Mouse (Mus musculus): ENCODE data around the gene Cep135.

The Cep135 gene

DNA sequence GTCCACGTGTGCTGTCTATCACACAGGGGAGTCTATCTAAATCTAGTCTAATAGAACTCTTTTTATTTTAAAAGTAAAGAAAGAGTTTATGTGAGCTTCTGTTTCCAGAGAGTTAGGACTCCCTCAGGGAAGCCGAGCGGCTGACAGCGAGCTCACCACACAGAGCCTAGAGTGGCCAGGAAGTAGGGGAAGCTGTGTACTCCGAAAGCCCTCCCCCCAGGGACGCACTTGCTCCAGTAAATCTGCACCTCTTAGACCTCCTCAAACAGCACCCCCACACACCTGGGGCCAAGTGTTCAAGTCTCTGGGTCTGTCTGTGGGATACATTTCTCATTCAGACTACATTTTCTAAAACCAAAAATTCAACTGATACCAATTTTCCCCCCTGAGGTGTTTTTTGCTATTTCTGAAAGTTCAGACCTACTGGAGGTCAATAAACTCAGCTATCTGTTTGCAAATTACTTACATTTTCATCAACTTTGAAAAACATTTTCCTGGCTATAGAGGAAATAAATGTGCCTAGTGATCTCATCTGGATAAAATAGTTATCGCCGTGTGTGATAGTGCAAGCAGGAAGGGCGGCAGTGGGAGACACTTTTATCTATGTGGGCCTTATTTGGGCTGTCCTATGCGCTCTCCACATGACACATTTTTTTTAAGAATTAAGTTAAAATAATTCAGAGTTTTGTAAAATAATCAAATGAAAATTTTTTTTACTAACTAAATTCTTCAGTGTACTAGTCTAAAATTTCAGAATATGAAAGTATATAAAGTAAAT, 56.8 kb downstream of the Cep135 start:
- DNase-seq (ENCODE audit: low spot score): no peak

DNA sequence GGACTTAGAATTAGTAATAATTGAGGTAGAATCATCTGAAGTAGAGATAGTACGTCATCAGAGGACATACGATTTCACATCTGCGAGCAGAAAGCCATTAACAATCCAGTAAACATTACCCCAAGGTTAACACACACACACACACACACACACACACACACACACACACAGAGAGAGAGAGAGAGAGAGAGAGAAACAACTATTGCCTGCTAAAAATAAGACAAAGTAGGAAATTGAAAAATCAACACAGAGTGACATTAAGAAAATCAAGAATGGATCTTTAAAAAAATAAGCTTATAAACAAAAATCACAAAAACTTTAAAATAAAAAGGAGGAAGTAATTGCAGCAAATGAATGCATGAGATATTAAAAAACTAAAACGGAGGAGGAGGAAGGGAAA, 61.4 kb downstream of the Cep135 start:
- no peak for DNase-seq (ENCODE audit: low spot score)

DNA sequence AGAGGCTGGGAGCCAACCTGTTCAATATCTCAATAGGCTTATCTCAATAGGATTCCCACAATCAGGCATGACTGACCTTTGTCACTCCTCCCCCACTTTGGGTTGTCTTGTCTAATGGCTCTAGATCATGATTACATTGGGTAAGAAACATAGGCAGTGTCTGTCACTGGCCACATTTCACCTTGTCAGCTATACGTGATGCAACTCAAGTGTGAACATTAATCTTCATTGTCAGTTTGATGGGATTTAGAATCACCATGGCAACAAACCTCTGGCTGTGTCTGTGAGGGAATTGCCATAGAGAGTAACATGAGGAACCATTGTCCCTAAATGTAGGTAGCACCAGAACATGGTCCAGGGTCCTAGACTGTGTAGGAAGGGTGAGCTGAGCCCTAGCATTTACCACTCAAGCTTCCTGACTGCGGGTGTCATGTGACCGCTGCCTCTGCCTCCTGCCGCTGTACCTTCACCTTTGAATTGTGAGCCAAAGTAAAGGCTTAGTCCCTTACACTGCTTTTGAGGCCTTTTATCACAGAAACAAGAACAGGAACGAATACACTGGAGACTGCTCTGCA, 62.7 kb downstream of the Cep135 start:
- DNase-seq (ENCODE audit: low spot score): no peak

DNA sequence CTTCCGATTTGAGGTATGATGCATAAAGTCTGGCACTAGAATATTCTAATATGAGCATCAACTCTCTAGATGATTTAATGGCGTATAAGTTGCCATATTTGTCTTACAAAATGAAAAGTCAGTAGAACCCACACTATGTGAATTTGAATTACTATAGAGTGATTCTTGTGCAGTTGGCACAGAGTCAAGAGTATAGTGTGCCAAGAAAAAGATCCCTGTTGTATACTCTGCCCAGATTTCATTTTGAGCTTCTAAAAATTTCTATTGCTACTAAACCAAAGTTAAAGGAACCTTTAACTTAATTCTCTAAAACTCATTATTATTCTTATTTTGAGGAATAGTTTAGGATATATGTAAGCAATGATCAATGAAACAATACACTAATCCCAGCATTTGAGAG, 67.7 kb downstream of the Cep135 start, which contains the start of gene C530008M17Rik:
C530008M17Rik (plus strand) TSS at position 301 of the 400 bp plus-strand sequence.
- no peak for DNase-seq (ENCODE audit: low spot score)

DNA sequence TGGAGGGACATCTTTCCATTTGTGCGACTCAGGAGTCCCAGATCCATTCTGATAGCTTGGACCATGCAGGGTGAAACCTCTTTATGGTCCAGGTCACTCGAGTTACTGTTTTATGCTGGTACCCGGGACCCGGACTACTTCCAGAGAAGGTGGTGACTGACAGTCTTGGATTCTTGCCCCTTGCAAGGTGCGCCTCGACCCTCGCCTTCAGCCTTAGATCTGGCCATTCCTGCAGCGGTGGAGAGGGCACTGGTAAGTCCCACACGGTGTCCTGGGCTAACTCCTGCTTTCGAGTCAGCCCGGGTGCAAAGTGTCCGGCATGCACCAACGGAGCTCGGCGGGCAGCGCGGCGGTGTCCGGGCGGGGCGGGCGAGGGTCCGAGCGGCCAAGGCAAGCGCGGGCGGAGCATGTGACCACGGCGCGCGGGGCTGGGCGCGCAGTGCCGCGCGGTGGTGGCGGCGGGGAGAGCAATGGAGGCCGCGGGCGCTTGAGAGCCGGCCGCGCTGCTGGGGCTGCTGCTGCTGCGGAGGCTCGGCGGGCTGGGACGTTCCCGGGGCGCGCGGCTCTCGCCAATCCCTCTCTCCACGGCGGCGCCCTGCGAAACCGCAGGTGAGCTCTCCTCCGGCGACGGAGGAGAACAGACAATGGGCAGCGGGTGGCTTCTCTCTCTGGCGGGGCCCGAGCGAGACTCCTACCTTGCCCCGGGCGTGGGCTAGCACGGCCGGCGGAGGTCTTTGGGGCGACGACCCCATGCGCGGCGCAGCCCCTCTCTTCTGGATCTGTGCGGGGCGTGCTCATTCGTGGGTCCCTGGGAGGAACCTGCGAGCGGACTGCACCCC, 69.0 kb downstream of the Cep135 start:
- DNase-seq (ENCODE audit: low spot score): peak; percentile 25

DNA sequence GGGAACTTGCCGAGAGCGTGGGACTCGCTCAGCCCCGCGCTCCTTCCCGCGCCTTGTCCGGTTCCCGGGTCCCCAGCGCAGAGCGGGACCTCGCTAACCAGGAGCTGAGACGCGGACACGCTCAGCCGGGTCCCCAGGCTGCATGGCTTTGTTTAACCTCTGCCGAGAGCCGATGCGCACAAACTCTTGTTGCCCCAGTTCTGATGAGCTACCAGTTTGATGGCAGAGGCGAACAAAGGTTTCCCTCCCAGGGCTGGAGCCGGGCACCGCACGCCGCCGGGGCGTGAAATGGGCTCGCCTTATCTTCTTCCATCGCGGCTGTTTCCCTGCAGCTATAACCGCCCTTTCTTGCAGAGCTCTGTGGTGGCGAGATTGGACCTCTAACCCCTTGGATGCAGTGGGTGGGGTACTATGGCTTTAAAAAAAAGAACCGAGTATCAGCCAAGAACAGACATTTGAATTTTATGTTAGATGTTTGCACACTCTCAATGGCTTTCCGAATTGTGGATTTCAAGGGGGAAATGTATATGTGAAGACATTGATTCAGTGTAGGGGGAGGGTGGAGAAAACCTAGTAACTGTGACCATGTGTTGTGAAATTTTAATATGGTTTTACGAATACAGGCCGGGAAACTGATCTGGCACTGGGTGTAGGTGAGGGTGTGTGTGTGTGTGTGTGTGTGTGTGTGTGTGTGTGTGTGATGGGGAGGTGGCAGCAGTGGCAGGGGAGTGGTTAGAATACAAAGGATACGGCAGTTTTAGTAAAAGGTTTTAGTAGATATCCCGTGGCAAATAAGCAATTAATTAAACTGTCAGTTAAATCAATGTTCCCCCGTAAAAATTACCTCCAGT, 69.8 kb downstream of the Cep135 start:
- DNase-seq (ENCODE audit: low spot score): no peak

DNA sequence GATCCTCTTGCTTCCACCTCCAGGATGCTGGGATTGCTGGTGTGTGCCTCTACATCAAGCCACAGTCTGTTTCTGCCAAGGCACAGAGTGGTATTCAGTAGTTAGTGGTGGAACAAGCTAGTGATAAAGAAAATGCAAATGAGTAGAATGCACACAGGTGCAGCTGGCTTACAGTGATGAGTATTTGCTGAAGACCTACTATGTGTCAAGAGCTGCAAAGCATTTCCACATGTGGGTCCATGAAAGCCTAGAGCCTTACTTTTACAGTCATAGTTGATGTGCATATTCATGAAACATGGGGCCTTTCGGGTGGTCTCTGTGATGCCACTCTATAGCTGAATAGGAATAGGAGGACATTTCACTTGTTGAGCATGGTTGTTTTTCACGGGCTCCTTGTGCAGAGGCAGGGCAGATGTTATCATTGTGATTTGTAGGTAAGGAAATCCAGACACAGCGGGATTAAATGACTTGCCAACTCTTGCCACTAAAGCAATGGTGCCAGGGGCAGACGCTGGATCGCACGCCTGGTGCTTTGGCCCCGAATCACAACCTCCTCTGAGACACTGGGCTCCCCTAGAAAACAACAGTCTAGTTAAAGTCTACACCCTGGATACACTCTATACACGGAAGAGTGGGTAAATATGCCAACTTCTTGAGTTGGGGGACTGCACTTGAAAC, 71.6 kb downstream of the Cep135 start:
- DNase-seq (ENCODE audit: low spot score): no peak

DNA sequence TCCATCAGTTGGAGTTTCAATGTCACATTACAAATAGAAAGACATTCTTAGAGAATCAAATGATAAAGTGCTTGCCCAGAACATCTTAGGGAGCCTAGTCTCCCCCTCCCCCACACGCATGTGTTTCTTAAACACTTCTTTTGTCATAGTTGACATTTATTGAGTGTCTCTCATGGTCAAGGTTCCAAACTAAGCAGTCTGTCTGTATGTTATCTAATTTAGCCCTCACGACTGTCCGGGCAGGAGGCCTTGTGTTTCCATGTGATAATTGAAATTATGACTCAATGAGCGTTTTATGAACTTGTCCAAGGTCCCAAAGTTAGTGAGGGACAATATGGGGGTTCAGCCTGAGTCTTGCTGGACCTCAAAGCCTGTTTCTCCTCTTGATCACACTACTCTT, 72.8 kb downstream of the Cep135 start:
- no peak for DNase-seq (ENCODE audit: low spot score)

DNA sequence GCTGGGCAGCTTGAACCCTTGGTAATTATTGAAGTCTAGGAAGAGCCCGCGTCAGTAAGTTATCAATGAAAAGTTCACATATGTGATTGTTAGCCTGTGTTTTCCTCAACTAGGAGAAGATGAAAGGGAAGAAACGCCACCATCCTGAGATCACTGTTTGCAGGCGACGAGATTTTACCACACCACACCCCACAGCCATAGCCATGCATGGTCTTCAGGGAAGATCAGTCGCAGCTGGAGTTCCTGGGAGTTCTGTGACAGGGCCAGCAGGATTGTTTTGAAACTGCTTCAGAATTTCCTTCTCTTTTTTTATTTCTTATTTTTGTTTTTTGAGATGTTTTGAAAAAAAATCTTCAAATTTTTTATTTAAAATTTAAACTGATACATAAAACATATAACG, 76.4 kb downstream of the Cep135 start:
- no peak for DNase-seq (ENCODE audit: low spot score)

DNA sequence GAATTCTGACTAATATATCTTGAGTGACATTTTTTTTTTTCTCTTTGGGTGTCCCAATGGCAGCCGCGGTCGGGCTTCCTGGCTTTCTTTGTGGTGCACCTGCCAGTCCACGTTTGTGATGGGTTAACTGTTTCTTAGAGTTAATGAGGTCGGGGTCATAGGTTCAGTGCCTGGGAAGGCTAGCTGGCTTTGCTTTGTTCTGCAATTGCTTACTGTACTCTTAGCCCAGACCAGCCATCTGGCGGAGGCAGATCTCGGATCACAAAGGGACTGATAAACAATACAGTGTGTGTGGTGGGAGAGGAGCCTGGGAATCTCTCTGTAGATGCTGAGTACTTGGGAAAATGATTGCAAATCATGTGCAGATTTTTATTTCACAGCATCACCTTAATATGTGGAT, 76.9 kb downstream of the Cep135 start:
- DNase-seq (ENCODE audit: low spot score): no peak

DNA sequence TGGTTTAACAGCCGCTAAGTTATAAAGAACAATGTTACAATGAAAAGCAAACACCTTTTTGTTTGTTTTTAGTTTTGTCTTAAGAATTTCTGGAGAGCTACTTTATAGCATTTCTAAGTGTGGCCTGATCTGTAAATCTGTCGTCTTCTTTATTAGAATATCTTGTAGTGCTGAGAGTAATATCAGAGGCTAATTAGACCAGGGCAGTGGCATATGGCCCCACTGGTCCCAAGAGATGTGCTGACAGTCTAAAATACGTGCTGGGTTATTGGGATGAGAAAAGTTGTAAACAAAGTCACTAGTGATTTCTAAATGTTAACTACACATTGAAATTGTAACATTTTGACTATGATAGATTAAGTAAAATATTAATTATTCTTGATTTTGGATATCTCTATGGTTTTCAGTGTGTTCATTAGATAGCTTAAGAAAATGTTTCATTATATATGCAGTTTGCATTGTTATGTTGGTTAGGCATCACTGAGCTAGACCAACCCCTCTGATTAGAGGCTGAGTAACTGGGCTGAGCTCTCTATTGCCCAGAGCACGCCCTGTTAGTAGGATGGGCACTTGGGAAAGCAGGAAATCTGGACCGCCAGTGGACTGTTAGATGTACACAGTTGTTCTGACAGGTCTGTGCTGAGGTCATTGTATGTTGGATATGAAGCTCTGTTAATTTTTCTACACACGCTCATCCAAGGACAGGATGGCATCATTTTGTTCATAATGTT, 77.7 kb downstream of the Cep135 start:
- no peak for DNase-seq (ENCODE audit: low spot score)

DNA sequence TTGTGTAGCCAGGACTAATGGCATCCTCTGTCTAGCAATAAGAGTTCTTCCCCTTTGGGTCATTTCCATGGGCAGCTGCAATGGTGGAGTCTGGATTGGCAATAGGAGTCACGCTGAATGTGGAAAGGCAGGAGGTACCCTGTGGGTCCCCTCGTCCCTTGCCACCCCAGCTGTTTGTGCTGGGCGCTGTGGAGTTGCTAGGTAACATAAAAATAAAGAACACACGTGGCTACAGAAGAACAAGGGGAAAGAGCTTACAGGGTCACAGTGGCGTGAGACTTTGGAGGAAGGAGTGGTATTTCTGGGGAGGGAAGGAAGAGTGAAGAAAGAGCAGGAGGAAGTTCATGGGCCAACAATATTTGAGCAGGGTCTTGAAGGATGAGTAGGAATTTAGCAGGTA, 79.6 kb downstream of the Cep135 start:
- no peak for DNase-seq (ENCODE audit: low spot score)

DNA sequence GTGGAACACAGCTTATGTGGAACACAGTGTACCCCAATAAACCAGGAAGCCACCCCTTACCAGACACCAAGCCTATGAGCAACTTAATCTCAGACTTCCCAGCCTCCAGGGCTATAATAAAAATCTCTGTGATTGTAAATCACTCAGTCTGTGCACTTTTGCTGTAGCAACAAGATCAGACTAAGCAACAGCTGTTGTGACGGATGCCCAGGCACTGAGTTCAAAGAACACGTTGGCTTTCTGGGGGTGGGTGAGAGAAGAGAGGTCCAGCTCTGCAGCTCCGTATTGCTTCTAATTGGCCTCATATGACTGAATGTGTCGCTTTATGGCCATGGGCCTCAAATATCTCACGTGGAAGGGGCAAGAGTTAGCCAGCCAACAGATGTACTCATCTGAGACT, 80.0 kb downstream of the Cep135 start:
- no peak for DNase-seq (ENCODE audit: low spot score)

DNA sequence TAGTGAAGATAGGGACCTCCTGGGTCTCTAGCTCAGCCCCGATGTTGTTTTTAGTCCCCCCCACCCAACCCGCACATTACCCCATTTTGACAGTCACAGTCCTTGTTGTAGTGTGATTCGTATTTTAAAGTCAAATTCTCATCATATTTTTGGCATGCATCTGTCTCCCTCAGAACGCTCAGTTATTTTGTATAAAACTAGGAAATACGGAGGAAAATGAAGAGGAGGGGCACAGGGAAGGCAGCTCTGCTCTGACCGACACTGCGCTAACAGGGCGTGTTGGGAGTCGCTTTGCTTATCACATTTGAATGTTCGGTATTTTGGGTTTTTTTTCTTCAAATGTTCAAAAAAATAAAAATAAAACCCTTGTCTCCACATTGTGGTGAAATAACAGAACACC, 81.7 kb downstream of the Cep135 start:
- DNase-seq (ENCODE audit: low spot score): no peak

DNA sequence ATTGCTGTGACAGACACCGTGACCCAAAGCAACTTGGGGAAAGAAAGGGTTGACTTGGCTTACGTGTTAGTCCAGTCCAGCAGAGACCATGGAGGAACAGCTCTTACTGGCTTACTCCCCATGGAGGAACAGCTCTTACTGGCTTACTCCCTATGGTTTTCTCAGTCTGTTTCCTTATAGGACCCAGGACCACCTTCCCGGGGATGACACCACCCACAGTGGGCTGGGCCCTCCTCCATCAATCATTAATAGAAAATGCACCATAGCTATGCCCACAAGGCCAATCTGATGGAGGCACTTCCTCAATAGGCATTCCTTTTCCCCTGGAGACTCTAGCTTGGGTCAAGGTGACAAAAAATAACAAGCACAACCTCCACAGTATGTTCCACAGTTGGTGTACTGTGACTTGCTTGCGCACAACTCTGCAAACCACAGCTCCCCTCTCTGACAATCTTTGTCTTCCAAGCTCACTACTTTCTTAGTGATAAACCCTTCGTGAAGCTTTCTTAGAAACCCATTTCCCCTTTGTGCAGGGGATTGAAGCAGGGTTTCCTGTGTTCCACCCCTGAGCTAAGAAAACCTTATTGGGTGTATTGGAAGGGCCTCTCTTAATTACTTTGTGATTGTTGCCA, 85.6 kb downstream of the Cep135 start:
- no peak for DNase-seq (ENCODE audit: low spot score)

DNA sequence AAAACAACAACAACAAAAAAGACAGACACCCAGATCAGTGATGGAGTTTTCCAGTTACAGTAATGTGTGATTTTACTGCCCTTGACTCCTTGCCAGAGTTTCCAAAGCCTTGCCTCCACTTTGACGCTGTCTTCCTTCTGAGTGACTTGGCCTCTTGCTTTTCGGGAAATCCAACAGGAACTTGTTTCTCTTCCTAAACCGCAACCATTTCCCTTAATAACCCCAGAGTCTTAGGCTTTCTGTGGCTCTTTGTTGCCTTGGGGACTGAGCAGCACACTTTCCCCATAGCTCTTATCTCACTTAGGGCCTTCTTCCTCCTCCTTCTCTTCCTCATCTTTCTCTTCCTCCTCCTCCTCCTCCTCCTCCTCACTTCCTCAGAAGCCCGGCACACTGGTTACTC, 86.9 kb downstream of the Cep135 start:
- DNase-seq (ENCODE audit: low spot score): no peak

DNA sequence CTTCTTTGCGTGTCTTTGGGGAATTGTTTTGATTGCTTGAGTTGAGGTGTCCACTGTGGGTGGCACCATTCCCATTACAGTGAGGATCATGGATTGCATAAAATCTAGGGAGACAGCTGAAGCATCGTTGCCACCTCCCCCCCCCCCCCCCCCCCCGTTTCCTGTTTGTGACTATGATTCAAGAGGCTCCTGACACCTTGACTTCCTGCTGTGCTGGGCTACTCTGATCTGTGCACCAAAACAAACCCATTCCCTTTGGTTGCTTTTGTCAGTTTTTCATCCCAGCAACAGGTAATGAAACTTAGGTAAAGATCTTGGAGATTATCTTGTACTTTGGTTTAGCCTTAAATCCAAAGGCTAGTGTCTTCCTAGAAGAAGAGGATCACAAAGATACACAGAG, 92.5 kb downstream of the Cep135 start:
- DNase-seq (ENCODE audit: low spot score): no peak

DNA sequence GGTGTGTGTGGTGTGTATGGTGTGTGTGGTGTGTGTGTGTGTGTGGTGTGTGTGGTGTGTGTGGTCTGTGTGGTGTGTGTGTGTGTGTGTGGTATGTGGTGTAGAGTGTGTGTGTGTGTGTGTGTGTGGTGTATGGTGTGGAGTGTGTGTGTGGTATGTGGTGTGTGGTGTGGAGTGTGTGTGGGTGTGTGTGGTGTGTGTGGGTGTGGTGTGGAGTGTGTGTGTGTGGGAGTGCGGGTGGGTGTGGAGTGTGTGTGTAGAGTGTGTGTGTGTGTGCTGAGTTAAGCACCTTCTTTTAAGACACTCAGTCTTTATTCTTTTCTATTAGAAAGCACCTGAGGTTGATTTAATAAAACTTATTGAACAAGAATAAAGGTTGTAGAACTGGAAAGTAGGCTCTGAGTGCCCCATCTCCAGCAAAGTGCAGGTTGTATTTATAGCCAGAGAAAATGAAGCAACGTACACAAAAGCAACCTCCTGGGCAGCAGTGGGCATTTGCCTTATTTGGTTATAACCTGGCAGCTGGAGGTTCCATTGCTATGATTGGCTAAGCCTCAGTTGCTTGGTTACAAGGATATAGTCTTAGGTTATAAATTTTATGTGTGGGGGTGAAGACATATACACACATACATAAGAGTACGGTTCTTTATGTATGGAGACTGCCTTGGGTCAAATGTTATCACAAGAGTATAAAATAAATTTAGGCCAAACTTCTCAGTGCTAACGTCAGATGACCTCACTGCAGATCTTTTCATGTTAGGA, 93.6 kb downstream of the Cep135 start:
- no peak for DNase-seq (ENCODE audit: low spot score)

DNA sequence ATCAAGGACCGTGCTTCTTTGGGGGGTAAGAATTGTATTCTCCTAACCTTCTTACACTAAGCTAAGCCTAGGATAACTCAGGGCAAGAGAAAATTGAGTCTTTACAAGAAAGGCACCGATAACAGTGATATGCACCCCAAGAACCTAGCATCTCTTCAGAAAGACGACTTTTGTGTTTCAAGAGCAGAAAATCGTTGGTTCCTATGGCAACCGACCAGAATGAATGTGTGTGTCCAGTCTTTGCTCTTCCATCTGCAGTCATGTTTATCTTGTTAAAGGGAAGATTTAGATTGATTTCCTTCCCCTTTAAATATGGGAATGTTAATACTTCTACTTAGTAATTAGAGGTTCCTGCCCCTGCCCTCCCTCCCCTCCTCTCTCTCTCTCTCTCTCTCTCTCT, 95.0 kb downstream of the Cep135 start:
- DNase-seq (ENCODE audit: low spot score): no peak

Data from testis, postnatal 14 days (tissue).